Mouse (Mus musculus): ENCODE data around the gene Sdsl. TPM values are rescaled to one million over a fixed set of nuclear protein-coding genes. Genes with fewer than 3 reads are reported as not detected.
A peak's percentile ranks its signal among the peaks of the same experiment; 100 is the strongest.

The Sdsl gene
- polyA plus RNA-seq, 1 experiment from 2014 or later: 1.7 TPM

- whole genome bisulfite sequencing: 43% methylated on average over 4 of the region's 4 CpGs
- no peaks in the 10 kb centered on the region for H3K4me1 ChIP-seq
Measured at GRCm38 (mm10) chr5:120471538-120471937, 1.1 kb downstream of the Sdsl start.

GRCm38 (mm10) chr5:120468830-120469229, 3.8 kb downstream of the Sdsl start:
- H3K27me3 ChIP-seq: 0 out of 2 replicates have a peak, but pooled peaks cover 3% of the 10 kb centered on the region
- H3K9ac ChIP-seq: no peak overlapping the region
- WGBS: 90% methylated on average over 6 of the region's 6 CpGs
- no peak for ATAC-seq (ENCODE audit: insufficient number of reproducible peaks, low FRiP score, low TSS enrichment, low read depth)
- H3K27ac ChIP-seq (replicated peaks): no peak overlapping the region
- no peak overlapping the region for H3K4me2 ChIP-seq (replicated peaks)
- H3K9me3 ChIP-seq (replicated peaks): no peaks in the 10 kb centered on the region
- H3K4me3 ChIP-seq (replicated peaks): no peak overlapping the region
- no peaks in the 10 kb centered on the region for H3K36me3 ChIP-seq
- no peaks in the 10 kb centered on the region for H3K4me1 ChIP-seq

More at GRCm38 (mm10) chr5:120471538-120471937, 1.1 kb downstream of the Sdsl start:
- H3K27ac ChIP-seq (replicated peaks): no peak overlapping the region
- no peaks in the 10 kb centered on the region for H3K36me3 ChIP-seq
- H3K9ac ChIP-seq: no peak overlapping the region
- 0 out of 2 replicates have a peak, but pooled peaks cover 3% of the 10 kb centered on the region for H3K27me3 ChIP-seq
- no peaks in the 10 kb centered on the region for H3K9me3 ChIP-seq (replicated peaks)
- H3K4me3 ChIP-seq (replicated peaks): no peak overlapping the region
- H3K4me2 ChIP-seq (replicated peaks): no peak overlapping the region
- no peak for ATAC-seq (ENCODE audit: insufficient number of reproducible peaks, low FRiP score, low TSS enrichment, low read depth)

GRCm38 (mm10) chr5:120468336-120468735, 4.3 kb downstream of the Sdsl start:
- Histone ChIP-seq H3K9ac (no peak overlapping the region), H3K36me3 (no peaks in the 10 kb centered on the region), H3K4me1 (no peaks in the 10 kb centered on the region), H3K27me3 (0 out of 2 replicates have a peak, but pooled peaks cover 3% of the 10 kb centered on the region), H3K27ac (replicated peaks) (no peak overlapping the region), H3K4me2 (replicated peaks) (no peak overlapping the region), H3K9me3 (replicated peaks) (no peaks in the 10 kb centered on the region), H3K4me3 (replicated peaks) (no peak overlapping the region)
- WGBS: 81% methylated on average over 5 of the region's 5 CpGs
- ATAC-seq (ENCODE audit: insufficient number of reproducible peaks, low FRiP score, low TSS enrichment, low read depth): no peak

- Histone ChIP-seq H3K9me3 (replicated peaks) (no peaks in the 10 kb centered on the region), H3K36me3 (no peaks in the 10 kb centered on the region), H3K27ac (replicated peaks) (no peak overlapping the region), H3K27me3 (peaks cover 8% of the 10 kb centered on the region; the same call in 1 of the 2 replicates), H3K9ac (no peak overlapping the region), H3K4me3 (replicated peaks) (no peak overlapping the region), H3K4me1 (no peaks in the 10 kb centered on the region), H3K4me2 (replicated peaks) (no peak overlapping the region)
- no peak for ATAC-seq (ENCODE audit: insufficient number of reproducible peaks, low FRiP score, low TSS enrichment, low read depth)
- 9% methylated on average over 4 of the region's 4 CpGs for WGBS
Measured at GRCm38 (mm10) chr5:120467026-120467425, 5.6 kb downstream of the Sdsl start.

GRCm38 (mm10) chr5:120465860-120466259, 6.8 kb downstream of the Sdsl start:
- no peak for ATAC-seq (ENCODE audit: insufficient number of reproducible peaks, low FRiP score, low TSS enrichment, low read depth)
- Histone ChIP-seq H3K4me3 (replicated peaks) (no peak overlapping the region), H3K4me2 (replicated peaks) (no peak overlapping the region), H3K9ac (no peak overlapping the region), H3K27me3 (peaks cover 5% of the 10 kb centered on the region; the same call in 1 of the 2 replicates), H3K4me1 (no peaks in the 10 kb centered on the region), H3K36me3 (no peaks in the 10 kb centered on the region), H3K9me3 (replicated peaks) (no peaks in the 10 kb centered on the region), H3K27ac (replicated peaks) (no peak overlapping the region)
- WGBS: 82% methylated on average over 6 of the region's 6 CpGs

- Histone ChIP-seq H3K9ac (no peak overlapping the region), H3K27ac (replicated peaks) (no peak overlapping the region), H3K4me2 (replicated peaks) (no peak overlapping the region), H3K27me3 (peaks cover 5% of the 10 kb centered on the region; the same call in 1 of the 2 replicates), H3K4me3 (replicated peaks) (no peak overlapping the region), H3K36me3 (no peaks in the 10 kb centered on the region), H3K4me1 (no peaks in the 10 kb centered on the region), H3K9me3 (replicated peaks) (no peaks in the 10 kb centered on the region)
- WGBS: 41% methylated on average over 5 of the region's 5 CpGs
- ATAC-seq (ENCODE audit: insufficient number of reproducible peaks, low FRiP score, low TSS enrichment, low read depth): no peak
Measured at GRCm38 (mm10) chr5:120465062-120465461, 7.5 kb downstream of the Sdsl start.

- H3K36me3 ChIP-seq: no peaks in the 10 kb centered on the region
- H3K9me3 ChIP-seq (replicated peaks): no peaks in the 10 kb centered on the region
- H3K4me2 ChIP-seq (replicated peaks): no peak overlapping the region
- no peak overlapping the region for H3K4me3 ChIP-seq (replicated peaks)
- H3K9ac ChIP-seq: no peak overlapping the region
- H3K27ac ChIP-seq (replicated peaks): no peak overlapping the region
- H3K27me3 ChIP-seq: peaks cover 5% of the 10 kb centered on the region; the same call in 1 of the 2 replicates
- no peaks in the 10 kb centered on the region for H3K4me1 ChIP-seq
- 68% methylated on average over 4 of the region's 4 CpGs for WGBS
- ATAC-seq (ENCODE audit: insufficient number of reproducible peaks, low FRiP score, low TSS enrichment, low read depth): no peak
Measured at GRCm38 (mm10) chr5:120464321-120464720, 8.3 kb downstream of the Sdsl start.

GRCm38 (mm10) chr5:120461902-120462301, 10.7 kb downstream of the Sdsl start:
- H3K9ac ChIP-seq: no peak overlapping the region
- 68% methylated on average over 15 of the region's 15 CpGs for WGBS
- H3K27ac ChIP-seq (replicated peaks): no peak overlapping the region
- no peaks in the 10 kb centered on the region for H3K36me3 ChIP-seq
- H3K27me3 ChIP-seq: peaks cover 5% of the 10 kb centered on the region; the same call in 1 of the 2 replicates
- no peaks in the 10 kb centered on the region for H3K9me3 ChIP-seq (replicated peaks)
- no peaks in the 10 kb centered on the region for H3K4me1 ChIP-seq
- H3K4me3 ChIP-seq (replicated peaks): no peak overlapping the region
- no peak overlapping the region for H3K4me2 ChIP-seq (replicated peaks)
- no peak for ATAC-seq (ENCODE audit: insufficient number of reproducible peaks, low FRiP score, low TSS enrichment, low read depth)

GRCm38 (mm10) chr5:120459133-120459532, 13.5 kb downstream of the Sdsl start:
- no peaks in the 10 kb centered on the region for H3K4me1 ChIP-seq
- H3K36me3 ChIP-seq: no peaks in the 10 kb centered on the region
- WGBS: 70% methylated on average over 10 of the region's 10 CpGs
- 0 out of 2 replicates have a peak, but pooled peaks have one; percentile 37 for ATAC-seq (ENCODE audit: insufficient number of reproducible peaks, low FRiP score, low TSS enrichment, low read depth)
- H3K9me3 ChIP-seq (replicated peaks): no peaks in the 10 kb centered on the region
- peaks cover 15% of the 10 kb centered on the region for H3K27me3 ChIP-seq
- H3K9ac ChIP-seq: no peak overlapping the region
- H3K4me2 ChIP-seq (replicated peaks): no peak overlapping the region
- H3K4me3 ChIP-seq (replicated peaks): no peak overlapping the region
- H3K27ac ChIP-seq (replicated peaks): no peak overlapping the region

GRCm38 (mm10) chr5:120457628-120458027, 15.0 kb downstream of the Sdsl start:
- Histone ChIP-seq H3K4me1 (no peaks in the 10 kb centered on the region), H3K9ac (no peak overlapping the region), H3K4me2 (replicated peaks) (no peak overlapping the region), H3K4me3 (replicated peaks) (no peak overlapping the region), H3K27ac (replicated peaks) (no peak overlapping the region), H3K27me3 (peaks cover 11% of the 10 kb centered on the region), H3K9me3 (replicated peaks) (no peaks in the 10 kb centered on the region), H3K36me3 (no peaks in the 10 kb centered on the region)
- WGBS: 8% methylated on average over 9 of the region's 9 CpGs
- ATAC-seq (ENCODE audit: insufficient number of reproducible peaks, low FRiP score, low TSS enrichment, low read depth): no peak

- Histone ChIP-seq H3K36me3 (no peaks in the 10 kb centered on the region), H3K4me1 (no peaks in the 10 kb centered on the region), H3K4me2 (replicated peaks) (no peak overlapping the region), H3K4me3 (replicated peaks) (no peak overlapping the region), H3K27ac (replicated peaks) (no peak overlapping the region), H3K27me3 (peaks cover 11% of the 10 kb centered on the region), H3K9me3 (replicated peaks) (no peaks in the 10 kb centered on the region), H3K9ac (no peak overlapping the region)
- WGBS: 42% methylated on average over 7 of the region's 7 CpGs
- ATAC-seq (ENCODE audit: insufficient number of reproducible peaks, low FRiP score, low TSS enrichment, low read depth): no peak
Measured at GRCm38 (mm10) chr5:120456841-120457554, 15.6 kb downstream of the Sdsl start.

GRCm38 (mm10) chr5:120456253-120456652, 16.4 kb downstream of the Sdsl start:
- H3K27ac ChIP-seq (replicated peaks): no peak overlapping the region
- WGBS: 23% methylated on average over 1 of the region's 1 CpGs
- no peaks in the 10 kb centered on the region for H3K9me3 ChIP-seq (replicated peaks)
- no peaks in the 10 kb centered on the region for H3K4me1 ChIP-seq
- no peak overlapping the region for H3K4me3 ChIP-seq (replicated peaks)
- no peak overlapping the region for H3K4me2 ChIP-seq (replicated peaks)
- H3K27me3 ChIP-seq: peaks cover 11% of the 10 kb centered on the region
- ATAC-seq (ENCODE audit: insufficient number of reproducible peaks, low FRiP score, low TSS enrichment, low read depth): no peak
- no peak overlapping the region for H3K9ac ChIP-seq
- H3K36me3 ChIP-seq: no peaks in the 10 kb centered on the region
